Mouse (Mus musculus) cerebellum, adult 2 months (tissue): ENCODE results near the gene Casc4. TPM values are rescaled to one million over a fixed set of nuclear protein-coding genes. Genes with fewer than 3 reads are reported as not detected.

ENCODE experiments used
- DNase-seq, 2 experiments: peaks; one replicate each; pipeline ENCODE4 v3.0.0; 2021
- H3K27ac ChIP-seq: fragments of 200-500 bp; 2 replicates; pipeline ENCODE4 v1.5.1; 2012; ENCODE audit warnings: low read length, control low read depth, inconsistent platforms; ENCODE audit not compliant: insufficient read depth
- H3K27me3 ChIP-seq: fragments of 200-500 bp; 2 replicates; pipeline ENCODE4 v1.6.1; 2012; ENCODE audit warnings: inconsistent platforms, mild to moderate bottlenecking, low read length, moderate library complexity; ENCODE audit not compliant: control insufficient read depth, insufficient read depth
- H3K4me1 ChIP-seq: fragments of 200-500 bp; 2 replicates; pipeline ENCODE4 v1.6.1; 2011; ENCODE audit warnings: low read length; ENCODE audit not compliant: control insufficient read depth, insufficient read depth
- H3K4me3 ChIP-seq: fragments of 200-500 bp; replicated peaks from 2 replicates; pipeline ENCODE3; 2011; ENCODE audit warnings: mild to moderate bottlenecking, low read depth, low read length, control low read depth; ENCODE audit not compliant: insufficient read depth
- CTCF ChIP-seq: fragments of 200-500 bp; IDR thresholded peaks from 2 replicates; pipeline ENCODE4 v1.5.1; 2011; ENCODE audit warnings: low read depth, mild to moderate bottlenecking, control low read depth, low read length, moderate library complexity, borderline replicate concordance; ENCODE audit not compliant: insufficient read depth
- POLR2A ChIP-seq: fragments of 200-500 bp; IDR thresholded peaks from 2 replicates; pipeline ENCODE4 v1.6.1; 2011; ENCODE audit warnings: low read length, control low read depth, borderline replicate concordance; ENCODE audit not compliant: insufficient read depth
- WGBS: fragments of 180-500 bp; shearing (Covaris S2); methylation state at CpG from one replicate; pipeline ENCODE4 v1.1.7; 2018; 5-methylcytosine and 5-hydroxymethylcytosine counted together
- polyA plus RNA-seq: library from polyadenylated mRNA; depleted of rRNA; stranded (reverse); fragments of >200 nt; gene quantifications from 2 replicates; pipeline ENCODE4 v1.2.3, GENCODE M21; 2012

Casc4 gene
- polyA plus RNA-seq, 1 experiment: 36.3 TPM

- Histone ChIP-seq H3K27me3 (no peaks in the 10 kb centered on the region), H3K4me1 (no peaks in the 10 kb centered on the region), H3K4me3 (no peak overlapping the region), H3K27ac (no peak overlapping the region)
- WGBS: 71% methylated on average over 3 of the region's 3 CpGs
- no peak for TF ChIP-seq CTCF
- TF ChIP-seq POLR2A: no peak
- DNase-seq: no peak
Measured at GRCm38 (mm10) chr2:121842249-121842648, 24.5 kb upstream of the Casc4 start.

- no peak for TF ChIP-seq CTCF
- TF ChIP-seq POLR2A: no peak
- Histone ChIP-seq H3K27me3 (no peaks in the 10 kb centered on the region), H3K4me1 (no peaks in the 10 kb centered on the region), H3K4me3 (no peak overlapping the region), H3K27ac (no peak overlapping the region)
- 75% methylated on average over 8 of the region's 8 CpGs for WGBS
- DNase-seq: no peak
Measured at GRCm38 (mm10) chr2:121846050-121846449, 20.7 kb upstream of the Casc4 start.

- no peak overlapping the region for H3K27ac ChIP-seq
- WGBS: 55% methylated on average over 2 of the region's 2 CpGs
- H3K4me1 ChIP-seq: no peaks in the 10 kb centered on the region
- no peak for DNase-seq
- H3K4me3 ChIP-seq: no peak overlapping the region
- no peaks in the 10 kb centered on the region for H3K27me3 ChIP-seq
- no peak for TF ChIP-seq CTCF
- TF ChIP-seq POLR2A: no peak
Measured at GRCm38 (mm10) chr2:121852045-121852444, 14.7 kb upstream of the Casc4 start.

- H3K4me1 ChIP-seq: no peaks in the 10 kb centered on the region
- DNase-seq: no peak
- TF ChIP-seq POLR2A: no peak
- no peak for TF ChIP-seq CTCF
- H3K27ac ChIP-seq: no peak overlapping the region
- 85% methylated on average over 3 of the region's 3 CpGs for WGBS
- H3K27me3 ChIP-seq: no peaks in the 10 kb centered on the region
- no peak overlapping the region for H3K4me3 ChIP-seq
Measured at GRCm38 (mm10) chr2:121853974-121854373, 12.8 kb upstream of the Casc4 start.

- WGBS: 58% methylated on average over 5 of the region's 5 CpGs
- H3K27ac ChIP-seq: no peak overlapping the region
- TF ChIP-seq CTCF (no peak), POLR2A (no peak)
- H3K4me3 ChIP-seq: no peak overlapping the region
- H3K4me1 ChIP-seq: no peaks in the 10 kb centered on the region
- peak in 1 of 2 experiments; percentile 34 for DNase-seq
- no peaks in the 10 kb centered on the region for H3K27me3 ChIP-seq
Measured at GRCm38 (mm10) chr2:121859380-121859980, 7.3 kb upstream of the Casc4 start.

- Histone ChIP-seq H3K4me1 (no peaks in the 10 kb centered on the region; the same call in 1 of the 2 replicates), H3K27me3 (no peaks in the 10 kb centered on the region), H3K4me3 (peak overlapping the region; percentile 79), H3K27ac (peak overlapping the region; percentile 20; the same call in 1 of the 2 replicates)
- DNase-seq: peak; percentile 54 to 64
- TF ChIP-seq POLR2A (no peak), CTCF (no peak)
- WGBS: under 1% methylated on average over 18 of the region's 18 CpGs
Measured at GRCm38 (mm10) chr2:121866071-121866601, 634 bp upstream of the Casc4 start.

GRCm38 (mm10) chr2:121867051-121867928, 520 bp downstream of the Casc4 start:
- WGBS: 1% methylated on average over 62 of the region's 63 CpGs

More at GRCm38 (mm10) chr2:121867051-121867928, 520 bp downstream of the Casc4 start:
- no peak overlapping the region for H3K27ac ChIP-seq
- no peak for TF ChIP-seq POLR2A
- no peak for TF ChIP-seq CTCF
- no peaks in the 10 kb centered on the region for H3K27me3 ChIP-seq
- H3K4me1 ChIP-seq: no peaks in the 10 kb centered on the region; the same call in 1 of the 2 replicates
- peak overlapping the region; percentile 79 for H3K4me3 ChIP-seq
- peak; percentile 66 to 75 for DNase-seq
